Mouse (Mus musculus) megakaryocyte, embryonic 14.5 days (primary cell): ENCODE data around the gene Spice1.

ENCODE experiments used
- FLI1 ChIP-seq: IDR thresholded peaks from 2 replicates; pipeline ENCODE4 v1.6.1; 2012; ENCODE audit warnings: low read length, inconsistent platforms, mixed read lengths
- GATA1 ChIP-seq: IDR thresholded peaks from 3 replicates; pipeline ENCODE4 v1.6.1; 2012; ENCODE audit warnings: mixed read lengths, low read length, inconsistent platforms, borderline replicate concordance

DNA sequence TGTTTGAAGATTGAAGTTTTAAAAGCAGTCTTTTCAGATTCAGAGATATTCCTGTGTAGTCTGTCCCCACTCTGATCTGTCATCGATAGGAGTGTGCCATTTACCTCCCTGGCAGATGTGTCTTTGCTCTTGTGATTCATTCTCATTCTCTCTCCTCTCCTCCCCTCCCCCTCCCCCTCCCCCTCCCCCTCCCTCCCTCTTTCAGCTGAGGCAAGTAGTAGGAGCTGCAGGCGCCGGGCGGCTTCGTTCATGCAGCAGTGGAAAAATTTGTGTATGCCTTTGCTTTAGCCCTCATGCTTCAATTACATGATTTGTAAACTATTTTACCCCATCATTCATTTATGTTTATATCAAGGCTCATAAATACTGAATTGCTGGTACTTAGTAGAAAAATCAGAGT, 34.7 kb downstream of the Spice1 start:
- TF ChIP-seq GATA1 = no peak
- no peak for TF ChIP-seq FLI1
